Comparison of ENCODE assay signal across 23 mouse cellular contexts in the genomic region with DNA sequence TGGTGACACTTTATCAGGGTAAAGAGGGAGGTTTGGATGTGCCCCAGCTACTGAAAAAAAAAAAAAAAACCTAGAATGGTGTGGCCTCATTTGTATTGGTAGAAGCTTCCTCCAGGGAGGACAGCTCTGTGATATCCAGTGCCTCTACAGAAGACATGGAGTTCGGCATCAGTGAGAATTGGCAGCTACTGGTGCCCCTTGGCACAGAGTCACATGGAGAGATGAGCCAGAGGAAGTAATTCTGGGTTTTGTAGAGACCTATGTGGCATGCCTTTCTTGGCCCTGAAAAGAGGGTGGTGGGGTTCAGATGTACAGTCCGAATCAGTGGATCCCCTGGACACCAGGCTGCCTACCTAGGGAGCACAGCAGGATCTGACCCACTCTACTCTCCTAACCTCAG.
DNase-seq lines count a peak whose midpoint lies in the region; ATAC-seq and TF ChIP-seq lines count a peak whose summit lies in the region.
"Had no signal": no experiment of that assay in that cellular context is flagged by ENCODE, and none has a peak within 500 bp of the region (broad histone marks: within the 10 kb centered on the region; RNA-seq: fewer than 3 reads in every experiment).

No protein-coding gene starts in this region.

- no peak overlapping the region for H3K27ac ChIP-seq in left cerebral cortex, adult 2 months
- H3K27ac ChIP-seq: embryonic facial prominence, embryonic 13.5 days; embryonic facial prominence, embryonic 15.5 days; forebrain, embryonic 10.5 days; forebrain, embryonic 12.5 days had no signal

- no peak for DNase-seq in cerebellum, adult 8-10 months
- DNase-seq in cerebellum, postnatal 14 days, result peak; percentile 65 to 67
- no peak for DNase-seq in cerebellum, adult 9-11 months
- DNase-seq in left cerebral cortex, postnatal 4 days, result peak; percentile 47
- no peak for DNase-seq in left cerebral cortex, adult 2 months (ENCODE audit: extremely low spot score in 1 of 2, low spot score in 2 of 2)
- DNase-seq in adipocyte (ENCODE audit: low spot score), result peak; percentile 44
- DNase-seq in thymus, postnatal 25 days, result no peak
- DNase-seq: adrenal gland, adult 2 months; adrenal gland, postnatal 10 days; adrenal gland, postnatal 36 days; B cell, adult 2 months; embryo, embryonic 11 days had no signal

- H3K4me3 ChIP-seq in left cerebral cortex, adult 2 months, result no peak overlapping the region
- H3K4me3 ChIP-seq: embryonic facial prominence, embryonic 13.5 days; embryonic facial prominence, embryonic 15.5 days; erythroblast, embryonic 14.5 days; forebrain, embryonic 10.5 days; forebrain, embryonic 12.5 days had no signal

- intact Hi-C loops in left cerebral cortex, postnatal 4 days (cut with DNase I), result no loop called here
- intact Hi-C loops in left cerebral cortex, adult 2 months (cut with DNase I), result loop anchor here (5.0 kb wide), 1 partner anchor 118 kb away; no protein-coding TSS in a partner anchor

- peak; percentile 60; the same call in 1 of the 2 replicates for ATAC-seq in cerebellum, adult (ENCODE audit: insufficient number of reproducible peaks, low FRiP score, low TSS enrichment)
- ATAC-seq: activated CD4-positive, CD25-positive, alpha-beta regulatory T cell, adult 4 months; CD4-positive, CD25-positive, alpha-beta regulatory T cell, adult 4 months; forebrain, embryonic 14.5 days; forebrain, embryonic 16.5 days; Patski had no signal

- no peak for TF ChIP-seq CTCF in left cerebral cortex, adult 2 months (IDR thresholded peaks at IDR 0.05)

Comparison
In these comparisons a context has a peak if more than half of its experiments do, and no peak if none do; other contexts are left out.
1. DNase-seq: peak in cerebellum, postnatal 14 days (2 of 2), left cerebral cortex, postnatal 4 days (single experiment) and adipocyte (single experiment); none in cerebellum, adult 8-10 months (single experiment), cerebellum, adult 9-11 months (single experiment), left cerebral cortex, adult 2 months (0 of 2) and thymus, postnatal 25 days (single experiment).